Mouse (Mus musculus) hindbrain, postnatal 0 days (tissue): ENCODE data around the gene Tmem56. TPM values are rescaled to one million over a fixed set of nuclear protein-coding genes. Genes with fewer than 3 reads are reported as not detected.

Experiments
- ATAC-seq: fragments of 200-750 bp; cut with Nextera tagmentation; 2 replicates; pipeline ENCODE4 v1.8.0; 2017; ENCODE audit warnings: mild to moderate bottlenecking, moderate TSS enrichment, moderate library complexity
- DNase-seq: peaks from one replicate; pipeline ENCODE4 v3.0.0-alpha.2; 2015; ENCODE audit warnings: low spot score
- H3K27ac ChIP-seq: fragments of 300-500 bp; sonication (generic); 2 replicates; pipeline ENCODE4 v1.5.1; 2014; ENCODE audit warnings: mild to moderate bottlenecking
- H3K27me3 ChIP-seq: fragments of 300-500 bp; sonication (generic); 2 replicates; pipeline ENCODE4 v1.6.1; 2014; ENCODE audit warnings: low read length, mixed read lengths; ENCODE audit not compliant: insufficient read depth
- H3K36me3 ChIP-seq: fragments of 300-500 bp; sonication (generic); 2 replicates; pipeline ENCODE4 v1.6.1; 2014; ENCODE audit warnings: low read length, mixed read lengths; ENCODE audit not compliant: insufficient read depth
- H3K4me1 ChIP-seq: fragments of 300-500 bp; sonication (generic); 2 replicates; pipeline ENCODE4 v1.6.1; 2014; ENCODE audit warnings: antibody characterized with exemption, low read length, mixed read lengths; ENCODE audit not compliant: insufficient read depth
- H3K4me2 ChIP-seq: fragments of 300-500 bp; sonication (generic); 2 replicates; pipeline ENCODE4 v1.6.1; 2014; ENCODE audit warnings: low read depth, mild to moderate bottlenecking, low read length, moderate library complexity, mixed read lengths
- H3K4me3 ChIP-seq: fragments of 300-500 bp; sonication (generic); 2 replicates; pipeline ENCODE4 v1.5.1; 2014; ENCODE audit warnings: low read length
- H3K9ac ChIP-seq: fragments of 300-500 bp; sonication (generic); replicated peaks from 2 replicates; pipeline ENCODE4 v1.6.1; 2014; ENCODE audit warnings: mild to moderate bottlenecking, low read length, moderate library complexity, mixed read lengths
- H3K9me3 ChIP-seq: fragments of 300-500 bp; sonication (generic); 2 replicates; pipeline ENCODE4 v1.6.1; 2016; ENCODE audit warnings: low read length, mixed read lengths
- CTCF ChIP-seq: IDR thresholded peaks from 2 replicates; pipeline ENCODE4 v1.5.1; 2016; ENCODE audit warnings: antibody characterized with exemption, control low read depth, low read depth
- WGBS: fragments of 180-500 bp; shearing (Covaris S2); extraction: QIAGEN DNeasy Blood & Tissue Kit; methylation state at CpG from one replicate; pipeline ENCODE4 v1.1.7; 2014; 5-methylcytosine and 5-hydroxymethylcytosine counted together
- polyA plus RNA-seq: library from polyadenylated mRNA; unstranded; fragments of >200 nt; fragmentation: Nextera tagmentation; extraction: Ambion mirVana; gene quantifications from 2 replicates; pipeline ENCODE4 v1.2.1, GENCODE M21; 2015
- total RNA-seq: library from RNA; depleted of rRNA; stranded (reverse); fragments of >200 nt; gene quantifications from 2 replicates; pipeline ENCODE4 v1.2.3, GENCODE M21; 2014

Tmem56 gene
- total and polyA plus RNA-seq, 2 experiments from 2014 or later: 3.8 to 13.5 TPM

DNA sequence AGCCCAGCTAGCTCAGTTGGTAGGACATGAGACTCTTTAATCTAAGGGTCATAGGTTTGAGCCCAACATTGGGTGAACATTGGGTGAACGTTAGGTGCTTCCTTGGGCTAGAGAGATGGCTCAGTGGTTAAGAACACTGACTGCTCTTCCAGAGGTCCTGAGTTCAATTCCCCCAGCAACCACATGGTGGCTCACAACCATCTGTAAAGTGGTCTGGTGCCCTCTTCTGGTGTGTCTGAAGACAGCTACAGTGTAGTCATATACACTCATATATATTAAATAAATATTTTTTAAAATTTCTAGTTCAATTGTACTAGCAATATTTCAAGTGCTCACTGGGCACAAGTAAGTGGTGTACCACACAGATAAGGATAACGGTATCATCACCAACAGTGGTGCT is 4.3 kb upstream of the Tmem56 start:
- peak; percentile 28 for TF ChIP-seq CTCF
- Histone ChIP-seq H3K4me1 (no peaks in the 10 kb centered on the region), H3K4me3 (no peak overlapping the region), H3K27ac (no peak overlapping the region), H3K9ac (no peak overlapping the region), H3K4me2 (no peak overlapping the region), H3K36me3 (no peaks in the 10 kb centered on the region), H3K27me3 (no peaks in the 10 kb centered on the region), H3K9me3 (no peaks in the 10 kb centered on the region)
- 97% methylated on average over 2 of the region's 2 CpGs for WGBS
- DNase-seq (no peak), ATAC-seq (no peak)

DNA sequence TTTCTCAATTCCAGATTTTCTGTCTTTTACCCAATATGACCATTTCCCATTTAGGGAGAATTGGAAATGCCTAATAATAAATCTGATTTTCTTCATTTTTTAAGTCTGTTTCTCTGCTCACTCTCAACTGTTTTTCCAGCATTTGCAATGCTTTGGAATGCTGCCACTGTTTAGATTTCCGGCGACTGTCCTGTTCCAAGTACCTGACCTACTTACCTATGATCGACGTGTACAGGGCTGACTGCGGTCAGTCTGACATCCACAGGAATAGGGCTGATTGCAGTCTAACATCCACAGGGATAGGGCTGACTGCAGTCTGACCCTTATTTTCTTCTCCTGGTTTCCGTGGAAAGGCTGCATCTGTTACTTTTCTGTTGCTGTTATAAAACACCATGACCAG is 2.3 kb upstream of the Tmem56 start:
- Histone ChIP-seq H3K36me3 (no peaks in the 10 kb centered on the region), H3K4me2 (no peak overlapping the region), H3K9me3 (no peaks in the 10 kb centered on the region), H3K4me1 (no peaks in the 10 kb centered on the region), H3K27ac (no peak overlapping the region), H3K27me3 (no peaks in the 10 kb centered on the region), H3K4me3 (no peak overlapping the region), H3K9ac (no peak overlapping the region)
- ATAC-seq: no peak
- 92% methylated on average over 6 of the region's 6 CpGs for WGBS
- no peak for TF ChIP-seq CTCF
- no peak for DNase-seq

DNA sequence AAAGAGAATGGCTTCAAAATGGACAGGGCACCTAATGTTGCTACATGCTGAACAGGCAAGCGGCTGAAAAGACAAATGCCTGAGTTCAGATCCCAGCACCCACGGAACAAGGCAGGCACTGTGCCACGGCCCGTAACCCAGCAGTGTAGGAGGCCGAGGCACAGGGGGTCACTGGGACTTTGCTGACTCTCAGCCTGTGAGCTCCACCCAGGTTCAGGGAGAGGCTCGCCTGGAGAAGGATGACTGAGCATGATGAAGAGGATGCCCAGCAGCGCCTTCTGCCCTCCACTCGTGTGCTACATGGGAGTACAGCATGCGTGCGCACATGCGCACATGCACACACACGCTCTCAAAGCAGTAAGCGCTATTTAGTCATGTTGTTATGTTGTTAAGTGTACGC is 3.2 kb downstream of the Tmem56 start:
- Histone ChIP-seq H3K27ac (no peak overlapping the region), H3K36me3 (no peaks in the 10 kb centered on the region), H3K4me3 (no peak overlapping the region), H3K9me3 (no peaks in the 10 kb centered on the region), H3K4me1 (no peaks in the 10 kb centered on the region), H3K27me3 (no peaks in the 10 kb centered on the region), H3K4me2 (no peak overlapping the region), H3K9ac (no peak overlapping the region)
- ATAC-seq: 0 out of 2 replicates have a peak, but pooled peaks have one; percentile 38
- no peak for DNase-seq
- WGBS: 85% methylated on average over 14 of the region's 14 CpGs
- TF ChIP-seq CTCF: no peak

DNA sequence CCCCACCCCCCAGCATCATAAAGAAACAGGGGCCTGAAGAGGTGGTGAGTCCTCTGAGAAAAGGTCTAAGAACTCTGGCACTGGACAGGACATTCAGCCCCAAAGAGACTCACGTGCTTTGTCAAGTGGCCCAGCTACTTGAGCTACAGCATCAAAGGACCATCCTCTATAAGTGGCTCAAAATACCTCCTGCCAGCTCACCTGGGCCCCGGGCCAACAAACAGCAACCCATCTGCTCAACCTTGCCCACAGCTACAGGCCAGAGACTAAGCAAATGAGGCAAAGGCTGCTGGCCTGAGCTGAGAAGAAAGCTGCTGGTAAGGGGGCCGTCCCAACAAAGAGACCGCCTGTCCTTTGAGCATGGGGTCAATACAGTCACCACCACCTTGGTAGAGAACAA is 5.3 kb downstream of the Tmem56 start:
- peak; percentile 59 for DNase-seq

DNA sequence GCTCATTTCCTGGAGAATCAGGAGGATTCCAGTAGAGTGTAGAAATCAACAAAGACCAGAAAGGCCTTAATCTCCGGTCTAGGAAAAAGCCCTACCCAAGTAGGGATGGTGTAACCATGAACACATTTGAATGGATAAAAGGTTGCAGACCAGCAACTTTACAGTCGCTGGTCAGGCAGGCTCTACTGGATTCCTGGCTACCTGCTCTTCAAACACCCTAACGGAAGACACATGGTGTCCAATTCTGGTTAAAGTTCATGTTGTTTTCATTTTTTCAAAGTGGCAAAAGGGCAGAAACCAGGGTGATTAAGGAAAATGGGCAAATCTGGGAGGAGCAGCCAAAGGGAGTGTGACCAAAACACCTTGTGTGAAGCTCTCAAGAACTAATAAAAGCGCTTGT is 5.9 kb downstream of the Tmem56 start:
- Histone ChIP-seq H3K27me3 (no peaks in the 10 kb centered on the region), H3K27ac (no peak overlapping the region), H3K9me3 (no peaks in the 10 kb centered on the region), H3K4me3 (no peak overlapping the region), H3K4me2 (no peak overlapping the region), H3K36me3 (no peaks in the 10 kb centered on the region), H3K4me1 (no peaks in the 10 kb centered on the region), H3K9ac (no peak overlapping the region)
- no peak for TF ChIP-seq CTCF
- DNase-seq (no peak), ATAC-seq (no peak)
- WGBS: 92% methylated on average over 4 of the region's 4 CpGs

More for the DNA sequence above, 5.3 kb downstream of the Tmem56 start:
- no peaks in the 10 kb centered on the region for H3K4me1 ChIP-seq
- no peaks in the 10 kb centered on the region for H3K36me3 ChIP-seq
- H3K27ac ChIP-seq: no peak overlapping the region
- H3K9me3 ChIP-seq: no peaks in the 10 kb centered on the region
- TF ChIP-seq CTCF: no peak
- H3K27me3 ChIP-seq: no peaks in the 10 kb centered on the region
- no peak overlapping the region for H3K4me3 ChIP-seq
- WGBS: 69% methylated on average over 4 of the region's 4 CpGs
- ATAC-seq: peak; percentile 74
- no peak overlapping the region for H3K4me2 ChIP-seq
- H3K9ac ChIP-seq: no peak overlapping the region

DNA sequence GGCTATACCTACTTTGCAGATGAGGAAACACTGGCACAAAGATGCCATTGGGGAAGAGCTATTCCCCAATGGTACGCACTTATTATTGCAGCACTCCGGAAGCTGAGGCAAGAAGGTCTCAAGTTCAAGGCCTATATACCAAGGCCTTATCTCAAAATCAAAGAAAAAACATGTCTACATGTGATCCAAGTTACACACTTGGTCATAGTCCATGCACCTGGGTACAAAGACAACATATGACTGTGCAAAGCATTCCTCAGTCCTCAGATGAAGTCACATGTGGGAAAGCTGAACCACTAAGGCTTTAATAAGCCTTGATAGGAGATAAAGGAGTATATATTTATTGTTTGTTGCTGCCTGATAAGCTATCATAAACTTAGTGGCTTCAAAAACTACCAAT is 8.9 kb downstream of the Tmem56 start:
- 95% methylated on average over 2 of the region's 2 CpGs for WGBS
- no peak overlapping the region for H3K4me2 ChIP-seq

DNA sequence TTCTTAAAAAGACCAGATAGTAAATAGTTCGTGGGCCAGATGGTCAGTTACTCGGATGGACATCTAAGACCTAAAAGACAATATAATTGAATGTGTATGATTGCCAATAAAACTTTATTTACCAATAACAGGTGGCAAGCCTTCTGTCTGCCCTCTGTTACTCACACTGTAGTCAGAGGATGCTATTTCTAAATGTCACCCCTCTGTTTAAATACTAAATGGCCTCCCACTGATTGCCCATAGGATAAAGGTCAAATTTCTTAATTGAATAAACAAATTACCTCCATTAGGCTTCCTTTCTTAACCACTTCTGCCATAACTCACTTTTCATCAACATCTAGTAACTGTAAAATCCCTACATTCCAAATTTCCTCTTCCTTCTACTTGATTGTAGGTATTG is 10.3 kb downstream of the Tmem56 start:
- TF ChIP-seq CTCF: no peak
- Histone ChIP-seq H3K27ac (no peak overlapping the region), H3K36me3 (no peaks in the 10 kb centered on the region), H3K27me3 (no peaks in the 10 kb centered on the region), H3K9me3 (no peaks in the 10 kb centered on the region), H3K4me3 (no peak overlapping the region), H3K4me1 (no peaks in the 10 kb centered on the region), H3K9ac (no peak overlapping the region), H3K4me2 (no peak overlapping the region)
- DNase-seq: no peak
- 84% methylated on average over 2 of the region's 2 CpGs for WGBS
- no peak for ATAC-seq

More for the DNA sequence above, 8.9 kb downstream of the Tmem56 start:
- Histone ChIP-seq H3K4me1 (no peaks in the 10 kb centered on the region), H3K9me3 (no peaks in the 10 kb centered on the region), H3K36me3 (no peaks in the 10 kb centered on the region), H3K27ac (no peak overlapping the region), H3K9ac (no peak overlapping the region), H3K27me3 (no peaks in the 10 kb centered on the region), H3K4me3 (no peak overlapping the region)
- ATAC-seq (no peak), DNase-seq (no peak)
- no peak for TF ChIP-seq CTCF
